Mouse (Mus musculus): ENCODE data around the gene Scaf1. TPM values are rescaled to one million over a fixed set of nuclear protein-coding genes. Genes with fewer than 3 reads are reported as not detected.

Gene Scaf1
- polyA plus RNA-seq, 1 experiment from 2014 or later, result 59.9 TPM

GRCm38 (mm10) chr7:45013366-45014095 lies 2.6 kb downstream of the Scaf1 start:
- no peaks in the 10 kb centered on the region for H3K9me3 ChIP-seq (ENCODE audit: control insufficient read depth, low read length)
- peaks cover 15% of the 10 kb centered on the region for H3K36me3 ChIP-seq (ENCODE audit: control insufficient read depth, insufficient read depth, low read length)
- DNase-seq (ENCODE audit: low spot score) (no peak), ATAC-seq (replicated peaks; ENCODE audit: low FRiP score) (no peak)
- peaks cover 12% of the 10 kb centered on the region; the same call in 1 of the 2 replicates for H3K4me1 ChIP-seq (replicated peaks; ENCODE audit: control insufficient read depth, insufficient read depth, low read length)
- 97% methylated on average over 16 of the region's 16 CpGs for WGBS
- H3K27ac ChIP-seq (ENCODE audit: low read depth, low read length), result no peak overlapping the region
- H3K4me2 ChIP-seq (ENCODE audit: low read depth, low read length, severe bottlenecking), result no peak overlapping the region
- H3K9ac ChIP-seq (ENCODE audit: low read length), result no peak overlapping the region
- no peaks in the 10 kb centered on the region for H3K27me3 ChIP-seq (ENCODE audit: control insufficient read depth, insufficient read depth, low read length)
- no peak overlapping the region for H3K4me3 ChIP-seq (ENCODE audit: low read depth, low read length)

GRCm38 (mm10) chr7:45012824-45013223 lies 3.3 kb downstream of the Scaf1 start:
- Histone ChIP-seq H3K36me3 (ENCODE audit: control insufficient read depth, insufficient read depth, low read length) (peaks cover 20% of the 10 kb centered on the region), H3K4me3 (ENCODE audit: low read depth, low read length) (no peak overlapping the region), H3K4me2 (ENCODE audit: low read depth, low read length, severe bottlenecking) (no peak overlapping the region), H3K9ac (ENCODE audit: low read length) (no peak overlapping the region), H3K27me3 (ENCODE audit: control insufficient read depth, insufficient read depth, low read length) (no peaks in the 10 kb centered on the region), H3K4me1 (replicated peaks; ENCODE audit: control insufficient read depth, insufficient read depth, low read length) (peaks cover 7% of the 10 kb centered on the region; the same call in 1 of the 2 replicates), H3K9me3 (ENCODE audit: control insufficient read depth, low read length) (no peaks in the 10 kb centered on the region), H3K27ac (ENCODE audit: low read depth, low read length) (no peak overlapping the region)
- DNase-seq (ENCODE audit: low spot score) (no peak), ATAC-seq (replicated peaks; ENCODE audit: low FRiP score) (no peak)
- WGBS, result 85% methylated on average over 4 of the region's 4 CpGs

GRCm38 (mm10) chr7:45012011-45012410 lies 4.2 kb downstream of the Scaf1 start:
- ATAC-seq (replicated peaks; ENCODE audit: low FRiP score), result no peak
- no peak overlapping the region for H3K27ac ChIP-seq (ENCODE audit: low read depth, low read length)
- H3K27me3 ChIP-seq (ENCODE audit: control insufficient read depth, insufficient read depth, low read length), result no peaks in the 10 kb centered on the region
- 96% methylated on average over 6 of the region's 6 CpGs for WGBS
- H3K4me2 ChIP-seq (ENCODE audit: low read depth, low read length, severe bottlenecking), result no peak overlapping the region
- no peak for DNase-seq (ENCODE audit: low spot score)
- peaks cover 5% of the 10 kb centered on the region; the same call in 1 of the 2 replicates for H3K4me1 ChIP-seq (replicated peaks; ENCODE audit: control insufficient read depth, insufficient read depth, low read length)
- no peak overlapping the region for H3K9ac ChIP-seq (ENCODE audit: low read length)
- H3K4me3 ChIP-seq (ENCODE audit: low read depth, low read length), result no peak overlapping the region
- no peaks in the 10 kb centered on the region for H3K9me3 ChIP-seq (ENCODE audit: control insufficient read depth, low read length)
- peaks cover 27% of the 10 kb centered on the region for H3K36me3 ChIP-seq (ENCODE audit: control insufficient read depth, insufficient read depth, low read length)

- no peak overlapping the region for H3K9ac ChIP-seq (ENCODE audit: low read length)
- DNase-seq (ENCODE audit: low spot score) (no peak), ATAC-seq (replicated peaks; ENCODE audit: low FRiP score) (no peak)
- H3K9me3 ChIP-seq (ENCODE audit: control insufficient read depth, low read length), result no peaks in the 10 kb centered on the region
- H3K4me1 ChIP-seq (replicated peaks; ENCODE audit: control insufficient read depth, insufficient read depth, low read length), result no peaks in the 10 kb centered on the region
- H3K36me3 ChIP-seq (ENCODE audit: control insufficient read depth, insufficient read depth, low read length), result peaks cover 42% of the 10 kb centered on the region
- no peak overlapping the region for H3K4me3 ChIP-seq (ENCODE audit: low read depth, low read length)
- H3K27ac ChIP-seq (ENCODE audit: low read depth, low read length), result no peak overlapping the region
- no peaks in the 10 kb centered on the region for H3K27me3 ChIP-seq (ENCODE audit: control insufficient read depth, insufficient read depth, low read length)
- 95% methylated on average over 19 of the region's 19 CpGs for WGBS
- H3K4me2 ChIP-seq (ENCODE audit: low read depth, low read length, severe bottlenecking), result no peak overlapping the region
Measured at GRCm38 (mm10) chr7:45008411-45008810, 7.8 kb downstream of the Scaf1 start.

- H3K27ac ChIP-seq (ENCODE audit: low read depth, low read length), result no peak overlapping the region
- H3K4me2 ChIP-seq (ENCODE audit: low read depth, low read length, severe bottlenecking), result no peak overlapping the region
- DNase-seq (ENCODE audit: low spot score) (no peak), ATAC-seq (replicated peaks; ENCODE audit: low FRiP score) (no peak)
- H3K4me1 ChIP-seq (replicated peaks; ENCODE audit: control insufficient read depth, insufficient read depth, low read length), result no peaks in the 10 kb centered on the region
- no peaks in the 10 kb centered on the region for H3K27me3 ChIP-seq (ENCODE audit: control insufficient read depth, insufficient read depth, low read length)
- H3K36me3 ChIP-seq (ENCODE audit: control insufficient read depth, insufficient read depth, low read length), result peaks cover 45% of the 10 kb centered on the region
- H3K4me3 ChIP-seq (ENCODE audit: low read depth, low read length), result no peak overlapping the region
- WGBS, result 95% methylated on average over 30 of the region's 30 CpGs
- no peak overlapping the region for H3K9ac ChIP-seq (ENCODE audit: low read length)
- H3K9me3 ChIP-seq (ENCODE audit: control insufficient read depth, low read length), result no peaks in the 10 kb centered on the region
Measured at GRCm38 (mm10) chr7:45007846-45008245, 8.3 kb downstream of the Scaf1 start.

- H3K9ac ChIP-seq (ENCODE audit: low read length), result no peak overlapping the region
- H3K9me3 ChIP-seq (ENCODE audit: control insufficient read depth, low read length), result no peaks in the 10 kb centered on the region
- H3K4me3 ChIP-seq (ENCODE audit: low read depth, low read length), result no peak overlapping the region
- DNase-seq (ENCODE audit: low spot score) (no peak), ATAC-seq (replicated peaks; ENCODE audit: low FRiP score) (no peak)
- H3K36me3 ChIP-seq (ENCODE audit: control insufficient read depth, insufficient read depth, low read length), result peaks cover 43% of the 10 kb centered on the region
- H3K4me2 ChIP-seq (ENCODE audit: low read depth, low read length, severe bottlenecking), result no peak overlapping the region
- no peak overlapping the region for H3K27ac ChIP-seq (ENCODE audit: low read depth, low read length)
- 95% methylated on average over 29 of the region's 29 CpGs for WGBS
- H3K4me1 ChIP-seq (replicated peaks; ENCODE audit: control insufficient read depth, insufficient read depth, low read length), result no peaks in the 10 kb centered on the region
- H3K27me3 ChIP-seq (ENCODE audit: control insufficient read depth, insufficient read depth, low read length), result no peaks in the 10 kb centered on the region
Measured at GRCm38 (mm10) chr7:45007141-45007540, 9.0 kb downstream of the Scaf1 start.

GRCm38 (mm10) chr7:45006503-45006902 lies 9.7 kb downstream of the Scaf1 start:
- Histone ChIP-seq H3K27me3 (ENCODE audit: control insufficient read depth, insufficient read depth, low read length) (no peaks in the 10 kb centered on the region), H3K9me3 (ENCODE audit: control insufficient read depth, low read length) (no peaks in the 10 kb centered on the region), H3K9ac (ENCODE audit: low read length) (no peak overlapping the region), H3K4me1 (replicated peaks; ENCODE audit: control insufficient read depth, insufficient read depth, low read length) (no peaks in the 10 kb centered on the region), H3K36me3 (ENCODE audit: control insufficient read depth, insufficient read depth, low read length) (peaks cover 43% of the 10 kb centered on the region), H3K27ac (ENCODE audit: low read depth, low read length) (no peak overlapping the region), H3K4me2 (ENCODE audit: low read depth, low read length, severe bottlenecking) (no peak overlapping the region), H3K4me3 (ENCODE audit: low read depth, low read length) (no peak overlapping the region)
- no peak for ATAC-seq (replicated peaks; ENCODE audit: low FRiP score)
- 96% methylated on average over 12 of the region's 12 CpGs for WGBS
- no peak for DNase-seq (ENCODE audit: low spot score)

- ATAC-seq (replicated peaks; ENCODE audit: low FRiP score) (no peak), DNase-seq (ENCODE audit: low spot score) (no peak)
- no peaks in the 10 kb centered on the region for H3K4me1 ChIP-seq (replicated peaks; ENCODE audit: control insufficient read depth, insufficient read depth, low read length)
- H3K4me3 ChIP-seq (ENCODE audit: low read depth, low read length), result no peak overlapping the region
- H3K9me3 ChIP-seq (ENCODE audit: control insufficient read depth, low read length), result no peaks in the 10 kb centered on the region
- H3K9ac ChIP-seq (ENCODE audit: low read length), result no peak overlapping the region
- WGBS, result 88% methylated on average over 6 of the region's 6 CpGs
- no peak overlapping the region for H3K4me2 ChIP-seq (ENCODE audit: low read depth, low read length, severe bottlenecking)
- H3K36me3 ChIP-seq (ENCODE audit: control insufficient read depth, insufficient read depth, low read length), result peaks cover 44% of the 10 kb centered on the region
- no peaks in the 10 kb centered on the region for H3K27me3 ChIP-seq (ENCODE audit: control insufficient read depth, insufficient read depth, low read length)
- no peak overlapping the region for H3K27ac ChIP-seq (ENCODE audit: low read depth, low read length)
Measured at GRCm38 (mm10) chr7:45005321-45005992, 10.7 kb downstream of the Scaf1 start.
